Mouse (Mus musculus) bone marrow macrophage, adult 2 months (primary cell): ENCODE data around the gene Zc2hc1b.

ENCODE experiments used
- CTCF ChIP-seq: IDR thresholded peaks from 2 replicates; pipeline ENCODE4 v1.5.1; 2012; ENCODE audit warnings: low read depth, mild to moderate bottlenecking, low read length, moderate library complexity
- POLR2A ChIP-seq: IDR thresholded peaks from 2 replicates; pipeline ENCODE4 v1.6.1; 2012; ENCODE audit warnings: mild to moderate bottlenecking, low read depth, low read length, borderline replicate concordance

GRCm38 (mm10) chr10:13133850-13134249, 44.0 kb downstream of the Zc2hc1b start:
- TF ChIP-seq CTCF: no peak
- no peak for TF ChIP-seq POLR2A
